Mouse (Mus musculus): ENCODE data around the gene Elobl.

Elobl gene

GRCm38 (mm10) chr11:88988956-88989355 is 22.2 kb upstream of the Elobl start:
- DNase-seq (ENCODE audit: low read depth, low spot score) = no peak

DNA sequence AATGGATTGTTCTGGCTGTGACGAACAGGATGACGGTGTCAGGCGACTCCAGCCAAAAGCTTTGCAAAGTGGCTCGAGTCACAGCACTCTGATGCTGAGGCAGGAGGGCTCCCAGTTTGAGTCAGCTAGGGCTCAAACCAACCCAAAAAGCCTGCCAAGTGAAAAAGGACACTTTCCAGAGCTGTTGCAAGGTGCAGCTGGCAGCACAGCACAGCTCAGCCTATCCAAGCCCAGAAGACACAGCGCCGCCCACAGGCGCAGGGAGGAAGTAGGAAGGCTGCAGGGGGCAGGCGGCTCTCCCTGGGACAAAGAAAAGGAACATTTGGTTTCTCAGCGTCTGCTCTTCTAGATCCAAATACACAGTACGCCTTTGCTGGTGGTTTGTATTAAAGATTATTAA is 19.9 kb upstream of the Elobl start:
- DNase-seq (ENCODE audit: low read depth, low spot score) = no peak

GRCm38 (mm10) chr11:88981337-88981736 is 14.6 kb upstream of the Elobl start:
- no peak for DNase-seq (ENCODE audit: low read depth, low spot score)

- no peak for DNase-seq (ENCODE audit: low read depth, low spot score)
Measured at GRCm38 (mm10) chr11:88977188-88977587, 10.5 kb upstream of the Elobl start.

- no peak for DNase-seq (ENCODE audit: low read depth, low spot score)
Measured at GRCm38 (mm10) chr11:88976320-88976719, 9.6 kb upstream of the Elobl start.

DNA sequence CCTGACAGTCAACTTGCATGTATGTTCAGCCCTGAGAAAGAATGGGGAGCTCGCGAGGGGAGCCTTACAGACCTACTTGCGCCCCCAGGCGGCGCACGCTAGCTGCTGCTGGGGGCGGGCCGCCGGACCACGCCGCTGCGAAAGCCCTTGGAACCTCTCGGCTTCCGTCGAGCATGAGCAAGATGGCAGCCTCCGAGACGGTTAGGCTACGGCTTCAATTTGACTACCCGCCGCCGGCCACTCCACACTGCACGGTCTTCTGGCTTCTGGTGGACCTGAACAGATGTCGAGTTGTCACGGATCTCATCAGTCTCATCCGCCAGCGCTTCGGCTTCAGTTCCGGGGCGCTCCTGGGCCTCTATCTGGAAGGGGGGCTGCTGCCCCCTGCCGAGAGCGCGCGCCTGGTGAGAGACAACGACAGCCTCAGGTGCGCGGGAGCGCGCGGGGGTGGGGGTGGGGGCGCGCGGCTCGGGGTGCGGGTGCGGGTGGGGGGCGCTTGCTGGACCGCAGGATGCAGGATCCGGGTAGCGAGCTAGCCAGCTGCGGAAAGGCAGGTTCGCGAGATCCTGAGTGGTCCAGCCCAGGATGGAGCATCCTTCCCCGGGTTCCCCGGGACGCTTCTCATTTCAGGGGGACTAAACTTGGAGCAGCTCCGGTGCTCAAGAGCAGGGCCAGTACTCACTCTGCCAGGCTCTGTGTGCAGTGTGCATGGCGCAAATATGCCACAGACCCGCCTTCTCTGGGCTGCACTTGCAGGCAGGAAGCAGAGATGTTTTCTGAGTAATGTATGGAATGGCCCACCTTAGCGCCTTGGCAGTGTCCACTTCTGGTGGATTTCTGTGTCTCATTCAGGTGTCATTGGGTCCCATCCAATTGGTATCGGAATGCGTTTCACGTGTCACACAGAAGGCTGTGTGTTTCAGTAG is 7.3 kb upstream of the Elobl start:
- DNase-seq (ENCODE audit: low read depth, low spot score) = peak; percentile 85

DNA sequence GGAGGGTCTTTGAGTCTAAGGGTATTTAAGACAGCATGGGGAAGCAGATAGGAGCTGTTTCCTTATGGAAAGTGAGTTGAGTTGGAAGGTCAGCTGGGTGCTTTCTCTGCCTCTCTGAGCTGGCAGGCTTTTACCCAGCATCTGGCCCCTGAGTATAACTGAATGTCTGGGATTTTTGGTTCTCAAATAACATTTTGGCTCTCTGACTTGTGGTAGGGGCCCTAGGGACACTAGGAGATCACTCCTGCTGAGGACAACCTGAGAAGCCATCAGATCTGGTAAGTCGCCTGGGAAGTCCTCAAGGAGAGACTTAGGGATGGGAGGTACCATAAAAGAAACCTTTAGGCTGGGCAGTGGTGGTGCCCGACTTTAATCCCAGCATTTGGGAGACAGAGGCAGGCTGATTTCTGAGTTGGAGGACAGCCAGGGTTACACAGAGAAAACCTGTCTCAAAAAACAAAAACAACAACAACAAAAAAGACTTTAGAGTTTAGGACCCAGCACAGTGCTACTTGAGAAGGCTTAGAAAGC is 3.5 kb upstream of the Elobl start, which contains the start of gene Coil:
Coil (plus strand) TSS at position 51 of the 531 bp plus-strand sequence.
- no peak for DNase-seq (ENCODE audit: low read depth, low spot score)

DNA sequence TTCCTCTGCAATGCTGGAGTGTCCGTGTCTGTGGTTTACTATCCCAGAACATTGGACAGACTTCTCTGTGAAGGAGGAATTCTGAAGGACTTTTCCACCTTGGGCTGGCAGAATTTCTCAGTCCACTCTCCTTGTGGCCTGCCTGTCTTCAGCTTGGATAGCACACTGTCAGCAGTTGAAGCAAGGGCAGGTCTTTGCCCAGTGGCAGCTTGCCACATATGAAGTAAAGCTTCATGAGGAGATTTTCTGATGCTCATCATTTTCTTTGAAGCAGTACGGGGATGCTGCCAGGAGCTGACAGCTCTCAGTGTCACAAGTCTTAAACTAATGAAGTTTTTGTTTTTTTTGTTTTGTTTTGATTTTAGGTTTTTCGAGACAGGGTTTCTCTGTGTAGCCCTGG is 7.9 kb downstream of the Elobl start:
- DNase-seq (ENCODE audit: low read depth, low spot score) = no peak

DNA sequence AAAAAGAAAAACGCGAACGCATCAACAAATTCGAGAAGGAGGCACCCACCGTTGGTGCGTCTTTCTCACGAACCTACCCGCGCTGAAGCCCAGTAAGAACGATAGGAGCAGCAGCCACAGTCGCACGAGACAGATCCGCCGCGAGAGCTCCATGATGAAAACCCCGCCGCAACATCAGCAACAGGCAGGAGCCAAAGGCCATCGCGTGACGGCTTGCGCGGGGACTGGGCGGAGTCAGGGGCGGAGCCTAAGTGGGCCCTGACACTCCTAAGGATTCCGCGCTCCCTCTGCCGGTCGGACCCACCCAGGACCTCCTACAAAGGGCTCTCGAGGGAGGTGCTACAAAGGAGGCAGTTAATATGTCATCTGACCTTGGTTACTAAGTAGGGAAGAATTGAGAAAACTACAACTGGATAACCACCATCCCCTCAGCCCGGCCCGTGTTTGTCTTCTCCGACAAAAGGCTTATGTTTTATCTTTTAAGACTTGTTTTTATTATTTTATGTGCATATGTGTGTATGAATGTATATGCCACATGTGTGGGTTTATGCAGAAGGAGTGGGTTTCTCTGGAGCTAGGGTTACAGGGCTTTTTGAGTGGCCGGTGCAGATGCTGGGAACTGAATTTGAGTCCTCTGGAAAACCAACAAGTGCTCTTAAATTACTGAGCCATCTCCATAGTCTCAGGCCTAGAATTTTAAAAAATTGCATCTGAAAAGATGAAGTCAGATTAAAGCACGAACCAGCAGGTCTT is 11.3 kb downstream of the Elobl start, which contains the start of gene Scpep1:
Scpep1 (minus strand) TSS at position 249 of the 753 bp plus-strand sequence.
- DNase-seq (ENCODE audit: low read depth, low spot score) = peak; percentile 92

GRCm38 (mm10) chr11:88954803-88955202 is 11.9 kb downstream of the Elobl start:
- no peak for DNase-seq (ENCODE audit: low read depth, low spot score)

DNA sequence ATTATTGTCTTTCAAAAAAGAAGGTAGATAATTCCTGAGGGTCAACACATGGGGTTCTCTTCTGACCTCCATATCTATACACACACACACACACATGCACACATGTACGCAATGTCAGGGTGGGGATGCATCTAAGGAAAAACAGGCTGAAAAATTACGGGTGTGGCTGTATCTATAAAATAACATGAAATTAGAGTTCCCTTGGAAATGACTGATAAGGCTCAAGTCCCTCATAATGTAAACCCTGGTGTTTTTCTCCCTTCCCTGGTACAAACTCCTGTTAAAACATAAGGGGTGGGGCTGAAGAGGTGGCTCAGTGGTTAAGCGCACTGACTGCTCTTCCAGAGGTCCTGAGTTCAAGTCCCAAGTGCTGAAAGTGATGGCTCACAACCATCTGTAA is 13.1 kb downstream of the Elobl start:
- no peak for DNase-seq (ENCODE audit: low read depth, low spot score)

DNA sequence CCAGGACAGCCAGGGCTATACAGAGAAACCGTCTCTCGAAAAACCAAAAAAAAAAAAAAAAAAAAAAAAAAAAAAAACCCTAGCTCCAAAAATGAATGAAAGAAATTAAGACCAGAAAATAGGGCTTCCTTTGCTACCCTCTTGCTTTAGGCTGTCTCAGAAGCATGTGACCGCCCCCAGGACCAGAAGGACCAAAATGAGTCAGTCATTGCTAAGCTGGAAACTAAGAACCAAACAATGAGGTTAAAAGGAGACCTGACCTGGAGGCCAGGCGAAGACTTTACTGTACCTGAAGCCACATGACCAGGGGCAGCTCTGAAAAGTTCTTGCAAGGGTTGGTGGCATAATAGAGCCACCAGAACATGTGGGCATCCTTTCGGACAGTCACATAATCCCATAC is 14.6 kb downstream of the Elobl start:
- DNase-seq (ENCODE audit: low read depth, low spot score) = no peak

DNA sequence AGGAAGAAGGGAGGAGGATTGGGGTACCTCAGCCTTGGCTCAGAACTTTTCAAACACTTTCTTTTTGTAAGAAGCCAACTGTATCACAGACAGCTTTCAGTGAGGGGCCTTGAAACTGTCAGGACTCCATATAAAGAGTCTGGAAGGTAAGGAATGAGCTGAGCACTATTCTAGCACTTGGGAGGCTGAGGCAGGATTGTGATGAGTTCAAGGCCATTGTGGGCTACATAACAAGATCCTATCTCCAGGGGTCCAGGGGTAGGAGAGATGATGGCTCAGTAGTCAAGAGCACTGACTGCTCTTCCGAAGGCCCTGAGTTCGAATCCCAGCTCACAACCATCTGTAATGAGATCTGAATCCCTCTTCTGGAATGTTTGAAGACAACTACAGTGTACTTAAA is 15.2 kb downstream of the Elobl start:
- DNase-seq (ENCODE audit: low read depth, low spot score) = no peak

GRCm38 (mm10) chr11:88950640-88951250 is 16.0 kb downstream of the Elobl start:
- DNase-seq (ENCODE audit: low read depth, low spot score) = no peak

GRCm38 (mm10) chr11:88949802-88950639 is 16.7 kb downstream of the Elobl start:
- no peak for DNase-seq (ENCODE audit: low read depth, low spot score)

DNA sequence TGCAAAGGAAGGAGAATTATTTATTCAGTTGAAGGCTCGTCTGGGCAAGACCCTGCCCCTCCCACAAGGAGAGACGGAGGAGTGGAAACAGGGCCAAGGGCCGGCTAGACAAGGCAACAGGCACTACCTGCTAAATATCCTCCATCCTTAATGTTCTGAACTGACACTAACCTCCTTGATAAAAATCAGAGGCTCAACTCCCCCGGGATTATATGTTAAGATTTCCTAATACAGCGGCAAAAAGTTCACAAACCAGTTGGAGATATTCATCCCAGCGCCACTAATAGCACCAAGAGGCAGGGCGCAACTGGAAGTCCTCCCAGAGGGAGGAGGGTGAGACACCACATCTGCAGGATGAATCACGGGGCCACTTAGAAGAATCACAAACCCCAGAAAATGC is 17.8 kb downstream of the Elobl start:
- DNase-seq (ENCODE audit: low read depth, low spot score) = no peak

GRCm38 (mm10) chr11:88945971-88946585 is 20.7 kb downstream of the Elobl start:
- no peak for DNase-seq (ENCODE audit: low read depth, low spot score)

- DNase-seq (ENCODE audit: low read depth, low spot score) = no peak
Measured at GRCm38 (mm10) chr11:88941489-88941888, 25.2 kb downstream of the Elobl start.

DNA sequence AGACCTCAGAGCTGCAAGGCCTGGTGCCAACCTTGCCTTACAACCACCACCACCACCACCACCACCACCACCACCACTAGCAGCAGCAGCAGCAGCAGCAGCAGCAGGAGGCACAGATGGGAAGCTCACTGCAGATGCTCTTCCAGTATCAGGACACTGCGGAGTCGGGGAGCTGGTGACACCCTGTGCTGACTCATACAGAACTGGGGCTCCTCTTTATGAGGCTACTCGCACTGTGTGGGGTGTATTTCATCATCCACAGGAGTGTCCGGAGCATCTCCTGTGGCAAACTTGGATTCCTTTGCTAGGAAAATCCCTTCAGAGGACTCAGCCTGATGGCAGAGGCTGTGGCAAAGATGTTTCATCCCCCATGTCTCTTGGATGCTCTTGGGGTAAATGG is 27.1 kb downstream of the Elobl start:
- DNase-seq (ENCODE audit: low read depth, low spot score) = no peak

- no peak for DNase-seq (ENCODE audit: low read depth, low spot score)
Measured at GRCm38 (mm10) chr11:88938770-88939169, 28.0 kb downstream of the Elobl start.

DNA sequence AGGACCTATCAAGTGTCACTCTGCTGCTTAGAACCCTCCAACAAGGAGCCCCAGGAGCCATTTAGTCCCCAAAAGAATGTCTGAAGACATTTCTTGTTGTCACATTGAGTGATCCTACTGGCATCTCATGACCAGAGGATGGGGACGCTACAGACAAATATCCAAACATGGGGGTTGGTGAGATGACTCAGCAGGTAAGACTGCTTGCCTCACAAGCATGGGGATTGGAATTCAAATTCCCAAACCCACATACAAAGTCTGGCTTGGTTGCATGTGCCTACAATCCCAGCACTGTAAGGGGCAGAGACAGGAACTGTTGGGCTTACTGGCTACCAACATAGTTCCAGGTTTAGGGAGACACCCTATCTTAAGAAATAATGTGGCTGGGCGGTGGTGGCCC is 28.8 kb downstream of the Elobl start:
- DNase-seq (ENCODE audit: low read depth, low spot score) = no peak

Data from skeletal muscle tissue, adult 2 months (tissue).